Mouse (Mus musculus) neural tube, embryonic 15.5 days (tissue): ENCODE results near the gene Olfr718-ps1. TPM values are rescaled to one million over a fixed set of nuclear protein-coding genes. Genes with fewer than 3 reads are reported as not detected.
"Not testable (repeated sequence)": the region's sequence is repeated elsewhere in the genome, so short reads cannot be mapped to it uniquely, and the experiment has no call there.

Source experiments
- ATAC-seq: fragments of 200-750 bp; cut with Nextera tagmentation; 2 replicates; pipeline ENCODE4 v1.8.0; 2017; ENCODE audit warnings: mild to moderate bottlenecking, moderate TSS enrichment, moderate library complexity; ENCODE audit not compliant: low FRiP score
- H3K27ac ChIP-seq: fragments of 300-500 bp; sonication (generic); replicated peaks from 2 replicates; pipeline ENCODE4 v1.5.1; 2015; ENCODE audit warnings: mild to moderate bottlenecking, inconsistent platforms
- H3K27me3 ChIP-seq: fragments of 300-500 bp; sonication (generic); replicated peaks from 2 replicates; pipeline ENCODE4 v1.6.1; 2015; ENCODE audit warnings: inconsistent platforms
- H3K36me3 ChIP-seq: fragments of 300-500 bp; sonication (generic); 2 replicates; pipeline ENCODE4 v1.6.1; 2015; ENCODE audit warnings: inconsistent platforms
- H3K4me1 ChIP-seq: fragments of 300-500 bp; sonication (generic); 2 replicates; pipeline ENCODE4 v1.6.1; 2015; ENCODE audit warnings: inconsistent platforms
- H3K4me2 ChIP-seq: fragments of 300-500 bp; sonication (generic); 2 replicates; pipeline ENCODE4 v1.6.1; 2015; ENCODE audit warnings: inconsistent platforms, mild to moderate bottlenecking, moderate library complexity
- H3K4me3 ChIP-seq: fragments of 300-500 bp; sonication (generic); replicated peaks from 2 replicates; pipeline ENCODE4 v1.5.1; 2015; ENCODE audit warnings: mild to moderate bottlenecking, inconsistent platforms
- H3K9ac ChIP-seq: fragments of 300-500 bp; sonication (generic); replicated peaks from 2 replicates; pipeline ENCODE4 v1.6.1; 2015; ENCODE audit warnings: mild to moderate bottlenecking, inconsistent platforms
- H3K9me3 ChIP-seq: fragments of 300-500 bp; sonication (generic); replicated peaks from 2 replicates; pipeline ENCODE4 v1.6.1; 2016; ENCODE audit warnings: inconsistent platforms
- WGBS: fragments of 180-500 bp; shearing (Covaris S2); methylation state at CpG from one replicate; pipeline ENCODE4 v1.1.7; 2015; ENCODE audit warnings: mixed read lengths; 5-methylcytosine and 5-hydroxymethylcytosine counted together
- polyA plus RNA-seq: library from polyadenylated mRNA; unstranded; fragments of >200 nt; fragmentation: Nextera tagmentation; extraction: Ambion mirVana; gene quantifications from 2 replicates; pipeline ENCODE4 v1.2.1, GENCODE M21; 2015

The Olfr718-ps1 gene
- polyA plus RNA-seq, 1 experiment from 2014 or later = not detected

GRCm38 (mm10) chr5:143155534-143155933 is 8.2 kb upstream of the Olfr718-ps1 start:
- WGBS = 91% methylated on average over 3 of the region's 3 CpGs
- Histone ChIP-seq H3K36me3 (no peaks in the 10 kb centered on the region), H3K27me3 (peaks cover 38% of the 10 kb centered on the region), H3K9ac (no peak overlapping the region), H3K4me1 (peaks cover 4% of the 10 kb centered on the region), H3K4me3 (no peak overlapping the region), H3K4me2 (no peak overlapping the region), H3K27ac (no peak overlapping the region), H3K9me3 (no peaks in the 10 kb centered on the region)
- ATAC-seq = no peak

GRCm38 (mm10) chr5:143153756-143154155 is 6.4 kb upstream of the Olfr718-ps1 start:
- peaks cover 4% of the 10 kb centered on the region for H3K4me1 ChIP-seq
- no peaks in the 10 kb centered on the region for H3K36me3 ChIP-seq
- no peak overlapping the region for H3K4me2 ChIP-seq
- H3K9ac ChIP-seq = no peak overlapping the region
- no peak for ATAC-seq
- no peaks in the 10 kb centered on the region for H3K9me3 ChIP-seq
- H3K27ac ChIP-seq = no peak overlapping the region
- 91% methylated on average over 10 of the region's 10 CpGs for WGBS
- peaks cover 32% of the 10 kb centered on the region for H3K27me3 ChIP-seq
- no peak overlapping the region for H3K4me3 ChIP-seq

GRCm38 (mm10) chr5:143150044-143150443 is 2.7 kb upstream of the Olfr718-ps1 start:
- no peak overlapping the region for H3K9ac ChIP-seq
- H3K36me3 ChIP-seq = no peaks in the 10 kb centered on the region
- ATAC-seq = no peak
- H3K4me1 ChIP-seq = no peaks in the 10 kb centered on the region
- no peak overlapping the region for H3K27ac ChIP-seq
- WGBS = 76% methylated on average over 2 of the region's 2 CpGs
- H3K9me3 ChIP-seq = no peaks in the 10 kb centered on the region
- 0 out of 2 replicates have a peak, but pooled peaks cover 4% of the 10 kb centered on the region for H3K27me3 ChIP-seq
- H3K4me3 ChIP-seq = no peak overlapping the region
- no peak overlapping the region for H3K4me2 ChIP-seq

GRCm38 (mm10) chr5:143149536-143149935 is 2.2 kb upstream of the Olfr718-ps1 start:
- no peak overlapping the region for H3K4me2 ChIP-seq
- H3K27ac ChIP-seq = no peak overlapping the region
- no peaks in the 10 kb centered on the region for H3K9me3 ChIP-seq
- 97% methylated on average over 2 of the region's 2 CpGs for WGBS
- no peak overlapping the region for H3K4me3 ChIP-seq
- no peaks in the 10 kb centered on the region for H3K36me3 ChIP-seq
- ATAC-seq = no peak
- H3K27me3 ChIP-seq = no peaks in the 10 kb centered on the region
- no peak overlapping the region for H3K9ac ChIP-seq
- no peaks in the 10 kb centered on the region for H3K4me1 ChIP-seq

- ATAC-seq = no peak
- Histone ChIP-seq H3K9ac (no peak overlapping the region), H3K27me3 (no peaks in the 10 kb centered on the region), H3K4me2 (no peak overlapping the region), H3K36me3 (no peaks in the 10 kb centered on the region), H3K4me1 (no peaks in the 10 kb centered on the region), H3K4me3 (no peak overlapping the region), H3K9me3 (no peaks in the 10 kb centered on the region), H3K27ac (no peak overlapping the region)
- 90% methylated on average over 5 of the region's 5 CpGs for WGBS
These were observed 1.3 kb upstream of the Olfr718-ps1 start for GRCm38 (mm10) chr5:143148661-143149060.

GRCm38 (mm10) chr5:143137580-143137979 is 9.8 kb downstream of the Olfr718-ps1 start:
- Histone ChIP-seq H3K9me3 (no peaks in the 10 kb centered on the region), H3K9ac (no peak overlapping the region), H3K4me1 (no peaks in the 10 kb centered on the region), H3K36me3 (no peaks in the 10 kb centered on the region), H3K4me2 (no peak overlapping the region), H3K4me3 (no peak overlapping the region), H3K27me3 (no peaks in the 10 kb centered on the region), H3K27ac (no peak overlapping the region)
- no peak for ATAC-seq
- 93% methylated on average over 13 of the region's 13 CpGs for WGBS

GRCm38 (mm10) chr5:143135042-143135441 is 12.3 kb downstream of the Olfr718-ps1 start:
- Histone ChIP-seq H3K9ac (no peak overlapping the region), H3K27me3 (no peaks in the 10 kb centered on the region), H3K4me2 (no peak overlapping the region), H3K4me3 (no peak overlapping the region), H3K27ac (no peak overlapping the region), H3K36me3 (no peaks in the 10 kb centered on the region), H3K9me3 (no peaks in the 10 kb centered on the region), H3K4me1 (no peaks in the 10 kb centered on the region)
- WGBS = 95% methylated on average over 7 of the region's 7 CpGs
- ATAC-seq = no peak

- not testable (repeated sequence) for H3K36me3 ChIP-seq, H3K27me3 ChIP-seq, H3K9me3 ChIP-seq, H3K27ac ChIP-seq, H3K9ac ChIP-seq, ATAC-seq, H3K4me3 ChIP-seq, H3K4me1 ChIP-seq, H3K4me2 ChIP-seq
- 90% methylated on average over 4 of the region's 6 CpGs for WGBS
These were observed 13.0 kb downstream of the Olfr718-ps1 start for GRCm38 (mm10) chr5:143134216-143135010.

GRCm38 (mm10) chr5:143132935-143133514 is 14.4 kb downstream of the Olfr718-ps1 start:
- Histone ChIP-seq H3K4me1 (no peaks in the 10 kb centered on the region), H3K9ac (no peak overlapping the region), H3K4me3 (no peak overlapping the region), H3K4me2 (no peak overlapping the region), H3K9me3 (peaks cover 13% of the 10 kb centered on the region; the same call in 1 of the 2 replicates), H3K27ac (no peak overlapping the region), H3K36me3 (no peaks in the 10 kb centered on the region), H3K27me3 (no peaks in the 10 kb centered on the region)
- no peak for ATAC-seq
- WGBS = 87% methylated on average over 13 of the region's 13 CpGs

- no peaks in the 10 kb centered on the region for H3K36me3 ChIP-seq
These were observed 17.0 kb downstream of the Olfr718-ps1 start for GRCm38 (mm10) chr5:143130342-143130741.

GRCm38 (mm10) chr5:143129101-143129500 is 18.3 kb downstream of the Olfr718-ps1 start:
- Histone ChIP-seq H3K27me3 (no peaks in the 10 kb centered on the region), H3K4me2 (no peak overlapping the region), H3K4me1 (peaks cover 3% of the 10 kb centered on the region; the same call in 1 of the 2 replicates), H3K9me3 (peaks cover 13% of the 10 kb centered on the region; the same call in 1 of the 2 replicates), H3K27ac (no peak overlapping the region), H3K4me3 (no peak overlapping the region; the same call in 1 of the 2 replicates), H3K9ac (no peak overlapping the region), H3K36me3 (no peaks in the 10 kb centered on the region)
- no peak for ATAC-seq
- 91% methylated on average over 16 of the region's 16 CpGs for WGBS

More at GRCm38 (mm10) chr5:143130342-143130741, 17.0 kb downstream of the Olfr718-ps1 start:
- no peak for ATAC-seq
- Histone ChIP-seq H3K4me3 (no peak overlapping the region), H3K9me3 (peaks cover 13% of the 10 kb centered on the region; the same call in 1 of the 2 replicates), H3K27ac (no peak overlapping the region), H3K4me2 (no peak overlapping the region), H3K4me1 (peaks cover 3% of the 10 kb centered on the region; the same call in 1 of the 2 replicates), H3K27me3 (no peaks in the 10 kb centered on the region), H3K9ac (no peak overlapping the region)
- 87% methylated on average over 7 of the region's 7 CpGs for WGBS

GRCm38 (mm10) chr5:143127837-143128236 is 19.5 kb downstream of the Olfr718-ps1 start:
- Histone ChIP-seq H3K4me3 (no peak overlapping the region), H3K4me2 (no peak overlapping the region), H3K27ac (no peak overlapping the region), H3K9ac (no peak overlapping the region), H3K4me1 (peaks cover 3% of the 10 kb centered on the region; the same call in 1 of the 2 replicates), H3K36me3 (no peaks in the 10 kb centered on the region), H3K9me3 (peaks cover 13% of the 10 kb centered on the region; the same call in 1 of the 2 replicates), H3K27me3 (no peaks in the 10 kb centered on the region)
- WGBS = 78% methylated on average over 8 of the region's 8 CpGs
- ATAC-seq = no peak
